Mouse (Mus musculus) embryonic fibroblast, embryonic 13.5 days (primary cell): ENCODE measurements around the gene Cntnap1. TPM values are rescaled to one million over a fixed set of nuclear protein-coding genes. Genes with fewer than 3 reads are reported as not detected.

ENCODE experiments used
- H3K27ac ChIP-seq: 2 replicates; pipeline ENCODE4 v1.5.1; 2012; ENCODE audit warnings: low read length, control low read depth, inconsistent platforms; ENCODE audit not compliant: insufficient read depth
- H3K4me1 ChIP-seq: 2 replicates; pipeline ENCODE4 v1.6.1; 2011; ENCODE audit warnings: low read length; ENCODE audit not compliant: control insufficient read depth, insufficient read depth
- H3K4me3 ChIP-seq: 2 replicates; pipeline ENCODE4 v1.5.1; 2011; ENCODE audit warnings: mild to moderate bottlenecking, control low read depth, low read length; ENCODE audit not compliant: insufficient read depth
- CTCF ChIP-seq: IDR thresholded peaks from 2 replicates; pipeline ENCODE4 v1.5.1; 2011; ENCODE audit warnings: mild to moderate bottlenecking, control low read depth, low read length, moderate library complexity, borderline replicate concordance; ENCODE audit not compliant: insufficient read depth
- POLR2A ChIP-seq: IDR thresholded peaks from 2 replicates; pipeline ENCODE4 v1.6.1; 2011; ENCODE audit warnings: low read depth, mild to moderate bottlenecking, control low read depth, low read length, moderate library complexity
- polyA plus RNA-seq: library from polyadenylated mRNA; stranded (reverse); fragments of >200 nt; gene quantifications from 2 replicates; pipeline ENCODE4 v1.2.4, GENCODE M21; 2011; ENCODE audit warnings: low read depth; ENCODE audit not compliant: missing spikeins, insufficient read length

Cntnap1 gene
- polyA plus RNA-seq, 1 experiment = 3.0 TPM

- peaks cover 7% of the 10 kb centered on the region for H3K4me1 ChIP-seq
- H3K27ac ChIP-seq = peak overlapping the region; percentile 52
- TF ChIP-seq CTCF = no peak
Observed at GRCm38 (mm10) chr11:101190913-101191907, 20.9 kb downstream of the Cntnap1 start.

GRCm38 (mm10) chr11:101191919-101192470 lies 21.7 kb downstream of the Cntnap1 start:
- H3K4me1 ChIP-seq = peaks cover 7% of the 10 kb centered on the region
- TF ChIP-seq POLR2A = no peak
- no peak for TF ChIP-seq CTCF
- H3K4me3 ChIP-seq = no peak overlapping the region
- no peak overlapping the region for H3K27ac ChIP-seq

More at GRCm38 (mm10) chr11:101190913-101191907, 20.9 kb downstream of the Cntnap1 start:
- H3K4me3 ChIP-seq = no peak overlapping the region

- no peak for TF ChIP-seq POLR2A
- no peak for TF ChIP-seq CTCF
- H3K4me1 ChIP-seq = peaks cover 7% of the 10 kb centered on the region
- no peak overlapping the region for H3K27ac ChIP-seq
- H3K4me3 ChIP-seq = no peak overlapping the region
Observed at GRCm38 (mm10) chr11:101192646-101193045, 22.3 kb downstream of the Cntnap1 start.

GRCm38 (mm10) chr11:101193076-101193475 lies 22.8 kb downstream of the Cntnap1 start:
- no peak for TF ChIP-seq CTCF
- H3K4me3 ChIP-seq = no peak overlapping the region
- H3K27ac ChIP-seq = no peak overlapping the region
- peaks cover 7% of the 10 kb centered on the region for H3K4me1 ChIP-seq

GRCm38 (mm10) chr11:101194137-101194536 lies 23.8 kb downstream of the Cntnap1 start:
- TF ChIP-seq CTCF (no peak), POLR2A (no peak)
- Histone ChIP-seq H3K4me3 (no peak overlapping the region), H3K4me1 (peaks cover 7% of the 10 kb centered on the region), H3K27ac (no peak overlapping the region)

GRCm38 (mm10) chr11:101194643-101195042 lies 24.3 kb downstream of the Cntnap1 start:
- H3K27ac ChIP-seq = no peak overlapping the region
- peaks cover 7% of the 10 kb centered on the region for H3K4me1 ChIP-seq
- TF ChIP-seq CTCF = no peak
- TF ChIP-seq POLR2A = no peak
- H3K4me3 ChIP-seq = no peak overlapping the region

- H3K4me3 ChIP-seq = no peak overlapping the region
- TF ChIP-seq POLR2A = no peak
- no peak for TF ChIP-seq CTCF
- H3K4me1 ChIP-seq = peaks cover 3% of the 10 kb centered on the region
- no peak overlapping the region for H3K27ac ChIP-seq
Observed at GRCm38 (mm10) chr11:101195101-101195500, 24.8 kb downstream of the Cntnap1 start.

GRCm38 (mm10) chr11:101195571-101195970 lies 25.2 kb downstream of the Cntnap1 start:
- Histone ChIP-seq H3K4me3 (no peak overlapping the region), H3K27ac (no peak overlapping the region), H3K4me1 (peaks cover under 1% of the 10 kb centered on the region; the same call in 1 of the 2 replicates)
- TF ChIP-seq CTCF (no peak), POLR2A (no peak)

- H3K27ac ChIP-seq = no peak overlapping the region
- TF ChIP-seq CTCF = no peak
- no peak for TF ChIP-seq POLR2A
- no peaks in the 10 kb centered on the region; the same call in 1 of the 2 replicates for H3K4me1 ChIP-seq
- H3K4me3 ChIP-seq = no peak overlapping the region
Observed at GRCm38 (mm10) chr11:101196175-101196574, 25.9 kb downstream of the Cntnap1 start.

GRCm38 (mm10) chr11:101199555-101199954 lies 29.2 kb downstream of the Cntnap1 start:
- TF ChIP-seq CTCF (no peak), POLR2A (no peak)
- H3K27ac ChIP-seq = no peak overlapping the region
- H3K4me1 ChIP-seq = no peaks in the 10 kb centered on the region
- H3K4me3 ChIP-seq = no peak overlapping the region
